Mouse (Mus musculus) adrenal gland, postnatal 25 days (tissue): ENCODE data around the gene Prr3. TPM values are rescaled to one million over a fixed set of nuclear protein-coding genes. Genes with fewer than 3 reads are reported as not detected.
"Not testable (repeated sequence)": the region's sequence is repeated elsewhere in the genome, so short reads cannot be mapped to it uniquely, and the experiment has no call there.

Experiments
- DNase-seq: peaks from one replicate; pipeline ENCODE4 v3.0.0; 2021; ENCODE audit warnings: mixed read lengths
- long read RNA-seq: library from polyadenylated mRNA; stranded (forward); transcript quantifications from one replicate; pipeline ENCODE4 v2.0.0, GENCODE M21; 2021
- total RNA-seq: library from RNA; stranded (reverse); gene quantifications from 2 replicates; pipeline ENCODE4 v1.2.3, GENCODE M21; 2021

Prr3 gene
- total RNA-seq = 26.8 and 27.8 TPM in 2 replicates
- long read RNA-seq, partial matches to known transcripts = 3 of 11 reads
- long read RNA-seq, other reads (novel, unspliced or antisense) = 3 of 11 reads

- DNase-seq = peak; percentile 87
Measured at GRCm38 (mm10) chr17:35979401-35980362, at the start of gene Prr3, which contains the start of gene Gnl1. Gene Prr3, minus strand, starts transcription at chr17:35980236. Gene Gnl1, plus strand, starts transcription at chr17:35979851.

- DNase-seq = no peak
Measured at GRCm38 (mm10) chr17:36028879-36029619, 49.0 kb upstream of the Prr3 start.

- no peak for DNase-seq
Measured at GRCm38 (mm10) chr17:36027663-36028062, 47.6 kb upstream of the Prr3 start.

- DNase-seq = no peak
Measured at GRCm38 (mm10) chr17:36025901-36026300, 45.9 kb upstream of the Prr3 start.

GRCm38 (mm10) chr17:36025197-36025596 is 45.2 kb upstream of the Prr3 start:
- no peak for DNase-seq

- no peak for DNase-seq
Measured at GRCm38 (mm10) chr17:36023710-36024654, 43.9 kb upstream of the Prr3 start.

- DNase-seq = no peak
Measured at GRCm38 (mm10) chr17:36022922-36023321, 42.9 kb upstream of the Prr3 start.

- no peak for DNase-seq
Measured at GRCm38 (mm10) chr17:36022098-36022497, 42.1 kb upstream of the Prr3 start.

- DNase-seq = no peak
Measured at GRCm38 (mm10) chr17:36021309-36021708, 41.3 kb upstream of the Prr3 start.

GRCm38 (mm10) chr17:36020191-36021073 is 40.4 kb upstream of the Prr3 start, which contains the start of gene H2-T24:
Gene H2-T24, minus strand, starts transcription at chr17:36020560.
- DNase-seq = peak; percentile 60

- DNase-seq = no peak
Measured at GRCm38 (mm10) chr17:36019519-36019918, 39.5 kb upstream of the Prr3 start.

- DNase-seq = no peak
Measured at GRCm38 (mm10) chr17:36018979-36019378, 38.9 kb upstream of the Prr3 start.

GRCm38 (mm10) chr17:36017046-36017445 is 37.0 kb upstream of the Prr3 start:
- no peak for DNase-seq

GRCm38 (mm10) chr17:36014977-36015376 is 34.9 kb upstream of the Prr3 start:
- DNase-seq = no peak

GRCm38 (mm10) chr17:36004409-36004808 is 24.4 kb upstream of the Prr3 start:
- DNase-seq = not testable (repeated sequence)

GRCm38 (mm10) chr17:36003331-36003730 is 23.3 kb upstream of the Prr3 start:
- DNase-seq = no peak

GRCm38 (mm10) chr17:36001966-36002365 is 21.9 kb upstream of the Prr3 start:
- no peak for DNase-seq

GRCm38 (mm10) chr17:36001121-36001897 is 21.3 kb upstream of the Prr3 start:
- no peak for DNase-seq

GRCm38 (mm10) chr17:36000349-36000748 is 20.3 kb upstream of the Prr3 start:
- DNase-seq = no peak

GRCm38 (mm10) chr17:35999356-35999755 is 19.3 kb upstream of the Prr3 start:
- DNase-seq = no peak
